Mouse (Mus musculus) G1E (cell line): ENCODE measurements around the gene Qrich1. TPM values are rescaled to one million over a fixed set of nuclear protein-coding genes. Genes with fewer than 3 reads are reported as not detected.

Experiments used
- ATAC-seq: 2 replicates; pipeline ENCODE4 v1.8.0; 2016; ENCODE audit warnings: mild to moderate bottlenecking; ENCODE audit not compliant: insufficient number of reproducible peaks, poor library complexity, low FRiP score, severe bottlenecking; ENCODE audit errors: extremely low read depth
- DNase-seq: peaks from one replicate; pipeline ENCODE4 v3.0.0; 2012; ENCODE audit warnings: low spot score
- H3K27me3 ChIP-seq: 2 replicates; pipeline ENCODE4 v1.6.1; 2012; ENCODE audit warnings: mild to moderate bottlenecking, low read length, inconsistent platforms; ENCODE audit not compliant: insufficient read depth
- H3K36me3 ChIP-seq: replicated peaks from 2 replicates; pipeline ENCODE3; 2012; ENCODE audit warnings: mild to moderate bottlenecking, inconsistent platforms
- H3K4me1 ChIP-seq: 2 replicates; pipeline ENCODE4 v1.6.1; 2012; ENCODE audit warnings: low read depth, low read length, inconsistent platforms, mixed read lengths; ENCODE audit not compliant: insufficient read depth
- H3K4me3 ChIP-seq: 2 replicates; pipeline ENCODE4 v1.5.1; 2012; ENCODE audit warnings: low read depth, mild to moderate bottlenecking, inconsistent platforms, low read length, moderate library complexity, mixed read lengths
- H3K9me3 ChIP-seq: replicated peaks from 2 replicates; pipeline ENCODE4 v1.6.1; 2012; ENCODE audit warnings: inconsistent platforms
- CTCF ChIP-seq: IDR thresholded peaks from 2 replicates; pipeline ENCODE4 v1.5.1; 2012; ENCODE audit warnings: low read depth, low read length, inconsistent platforms, mixed read lengths
- GATA1 ChIP-seq: IDR thresholded peaks from 2 replicates; pipeline ENCODE4 v1.6.1; 2012; ENCODE audit warnings: borderline replicate concordance, low read length, inconsistent platforms, mixed read lengths
- GATA2 ChIP-seq: IDR thresholded peaks from 2 replicates; pipeline ENCODE4 v1.6.1; 2012; ENCODE audit warnings: low read depth, low read length, inconsistent platforms, borderline replicate concordance
- POLR2AphosphoS5 ChIP-seq: IDR thresholded peaks from 2 replicates; pipeline ENCODE4 v1.6.1; 2012; ENCODE audit warnings: low read depth, low read length, inconsistent platforms; ENCODE audit not compliant: insufficient replicate concordance
- TAL1 ChIP-seq: conservative IDR thresholded peaks from 2 replicates; pipeline ENCODE4 v1.6.1; 2012; ENCODE audit warnings: low read depth, low read length, inconsistent platforms, mixed read lengths
- polyA plus RNA-seq: library from polyadenylated mRNA; stranded (reverse); fragments of >175 nt; gene quantifications from 2 replicates; pipeline ENCODE4 v1.2.3, GENCODE M21; 2012
- total RNA-seq, 2 experiments: library from RNA; stranded (forward) in 1 of 2; stranded (reverse) in 1 of 2; fragments of 200-1000 nt in 1 of 2; fragments of >200 nt in 1 of 2; fragmentation: Nextera tagmentation in 1 of 2; gene quantifications; 2 replicates each; pipeline ENCODE4 v1.2.3; 2014 to 2017

Qrich1 gene
- total and polyA plus RNA-seq, 3 experiments: 143 to 179 (median 161) TPM

- Histone ChIP-seq H3K4me1 (peaks cover 25% of the 10 kb centered on the region), H3K9me3 (no peaks in the 10 kb centered on the region), H3K36me3 (no peaks in the 10 kb centered on the region), H3K4me3 (no peak overlapping the region), H3K27me3 (peaks cover 70% of the 10 kb centered on the region)
- ATAC-seq (no peak), DNase-seq (no peak)
- no peak for TF ChIP-seq GATA1
- TF ChIP-seq TAL1: no peak
- TF ChIP-seq GATA2: no peak
- TF ChIP-seq POLR2AphosphoS5: no peak
Observed at GRCm38 (mm10) chr9:108485301-108485875, 31.2 kb upstream of the Qrich1 start.

GRCm38 (mm10) chr9:108486973-108487530 lies 29.6 kb upstream of the Qrich1 start:
- DNase-seq (no peak), ATAC-seq (no peak)
- Histone ChIP-seq H3K36me3 (peaks cover 3% of the 10 kb centered on the region), H3K27me3 (peaks cover 57% of the 10 kb centered on the region), H3K4me3 (no peak overlapping the region), H3K4me1 (peaks cover 28% of the 10 kb centered on the region), H3K9me3 (no peaks in the 10 kb centered on the region)
- TF ChIP-seq POLR2AphosphoS5: no peak
- no peak for TF ChIP-seq GATA2

GRCm38 (mm10) chr9:108488403-108488802 lies 28.2 kb upstream of the Qrich1 start:
- TF ChIP-seq GATA2: no peak
- TF ChIP-seq TAL1: no peak
- TF ChIP-seq GATA1: no peak
- no peak for TF ChIP-seq CTCF
- no peak for TF ChIP-seq POLR2AphosphoS5
- H3K36me3 ChIP-seq: peaks cover 16% of the 10 kb centered on the region
- peaks cover 44% of the 10 kb centered on the region for H3K27me3 ChIP-seq
- peaks cover 39% of the 10 kb centered on the region for H3K4me1 ChIP-seq
- H3K4me3 ChIP-seq: no peak overlapping the region
- ATAC-seq (no peak), DNase-seq (no peak)
- H3K9me3 ChIP-seq: no peaks in the 10 kb centered on the region

- no peak for TF ChIP-seq POLR2AphosphoS5
- TF ChIP-seq TAL1: no peak
- TF ChIP-seq GATA2: no peak
- TF ChIP-seq GATA1: no peak
- TF ChIP-seq CTCF: no peak
- Histone ChIP-seq H3K9me3 (no peaks in the 10 kb centered on the region), H3K27me3 (peaks cover 36% of the 10 kb centered on the region), H3K36me3 (peaks cover 24% of the 10 kb centered on the region), H3K4me1 (peaks cover 43% of the 10 kb centered on the region), H3K4me3 (no peak overlapping the region)
- DNase-seq (no peak), ATAC-seq (no peak)
Observed at GRCm38 (mm10) chr9:108489215-108489614, 27.4 kb upstream of the Qrich1 start.

GRCm38 (mm10) chr9:108489702-108490558 lies 26.7 kb upstream of the Qrich1 start:
- no peak for ATAC-seq
- TF ChIP-seq GATA1 (no peak), GATA2 (no peak), CTCF (no peak), POLR2AphosphoS5 (no peak), TAL1 (no peak)
- Histone ChIP-seq H3K27me3 (peaks cover 32% of the 10 kb centered on the region), H3K4me3 (peak overlapping the region; percentile 91), H3K36me3 (peaks cover 32% of the 10 kb centered on the region), H3K9me3 (no peaks in the 10 kb centered on the region), H3K4me1 (peaks cover 46% of the 10 kb centered on the region)
- no peak for DNase-seq

- Histone ChIP-seq H3K4me1 (peaks cover 46% of the 10 kb centered on the region), H3K36me3 (peaks cover 39% of the 10 kb centered on the region), H3K4me3 (peak within 1 kb of the TSS; percentile 91), H3K27me3 (peaks cover 24% of the 10 kb centered on the region), H3K9me3 (no peaks in the 10 kb centered on the region)
- TF ChIP-seq CTCF (no peak), GATA2 (no peak), TAL1 (no peak), POLR2AphosphoS5 (no peak), GATA1 (no peak)
- DNase-seq (peak; percentile 98), ATAC-seq (peak; percentile 92)
Observed at GRCm38 (mm10) chr9:108490559-108491285, 25.9 kb upstream of the Qrich1 start, which contains the start of gene Usp19. TSS of gene Usp19 (plus strand) at chr9:108490602.
